Mouse (Mus musculus) erythroblast, adult 5-6 weeks (primary cell): ENCODE results near the gene AU040320. TPM values are rescaled to one million over a fixed set of nuclear protein-coding genes. Genes with fewer than 3 reads are reported as not detected.

Experiments used
- ATAC-seq: replicated peaks from 2 replicates; pipeline ENCODE4 v1.8.0; 2016; ENCODE audit warnings: moderate number of reproducible peaks, mild to moderate bottlenecking, moderate TSS enrichment, inconsistent platforms; ENCODE audit not compliant: poor library complexity, low FRiP score, severe bottlenecking
- total RNA-seq, 2 experiments: library from RNA; stranded (forward) in 1 of 2; stranded (reverse) in 1 of 2; fragments of 150-400 nt in 1 of 2; fragments of 200-764, 138-1000 nt in 1 of 2; gene quantifications; 2 replicates each; pipeline versions ENCODE4 v1.2.3 to v1.2.4; 2015 to 2017; ENCODE audit warnings: low replicate concordance in 2 of 2

The AU040320 gene
- total RNA-seq, 2 experiments from 2014 or later, result 2.7 to 5.4 TPM

GRCm38 (mm10) chr4:126842911-126843310 lies 89.6 kb downstream of the AU040320 start:
- no peak for ATAC-seq

GRCm38 (mm10) chr4:126845664-126846063 lies 92.3 kb downstream of the AU040320 start:
- ATAC-seq, result no peak

GRCm38 (mm10) chr4:126846971-126847370 lies 93.6 kb downstream of the AU040320 start:
- ATAC-seq, result no peak

GRCm38 (mm10) chr4:126850019-126850777 lies 96.9 kb downstream of the AU040320 start:
- no peak for ATAC-seq

GRCm38 (mm10) chr4:126850778-126851080 lies 97.4 kb downstream of the AU040320 start:
- no peak for ATAC-seq

GRCm38 (mm10) chr4:126852971-126853370 lies 99.6 kb downstream of the AU040320 start:
- ATAC-seq, result no peak

GRCm38 (mm10) chr4:126860268-126860986 lies 107.1 kb downstream of the AU040320 start:
- no peak for ATAC-seq

GRCm38 (mm10) chr4:126861514-126862266 lies 108.3 kb downstream of the AU040320 start:
- ATAC-seq, result no peak

GRCm38 (mm10) chr4:126868699-126869098 lies 115.4 kb downstream of the AU040320 start:
- no peak for ATAC-seq

GRCm38 (mm10) chr4:126872717-126873116 lies 119.4 kb downstream of the AU040320 start:
- no peak for ATAC-seq

- no peak for ATAC-seq
Measured at GRCm38 (mm10) chr4:126879560-126880275, 126.4 kb downstream of the AU040320 start.

GRCm38 (mm10) chr4:126883602-126884001 lies 130.3 kb downstream of the AU040320 start:
- ATAC-seq, result no peak

GRCm38 (mm10) chr4:126885953-126886352 lies 132.6 kb downstream of the AU040320 start:
- no peak for ATAC-seq

- no peak for ATAC-seq
Measured at GRCm38 (mm10) chr4:126889879-126890278, 136.5 kb downstream of the AU040320 start.

Other genes starting within 250 kb of the AU040320 start
- gene Ago4, start 220.1 kb upstream of the AU040320 start, total RNA-seq (2015; ENCODE audit: low replicate concordance), result 0.63 and 0.77 TPM in 2 replicates
- 1.1 and 1.4 TPM in 2 replicates for gene Ago4, start 220.1 kb upstream of the AU040320 start, total RNA-seq (2017; ENCODE audit: low replicate concordance)
- gene Clspn, start 196.6 kb upstream of the AU040320 start, total RNA-seq (2015; ENCODE audit: low replicate concordance), result 24.4 and 29.5 TPM in 2 replicates
- 121 and 203 TPM in 2 replicates for gene Clspn, start 196.6 kb upstream of the AU040320 start, total RNA-seq (2017; ENCODE audit: low replicate concordance)
- 1.2 TPM in 1 of 2 replicates, not detected in the other for gene 5730409E04Rik, start 143.7 kb upstream of the AU040320 start, total RNA-seq (2015; ENCODE audit: low replicate concordance)
- 0.09 TPM in 1 of 2 replicates, not detected in the other for gene 5730409E04Rik, start 143.7 kb upstream of the AU040320 start, total RNA-seq (2017; ENCODE audit: low replicate concordance)
- gene Psmb2, start 75.9 kb upstream of the AU040320 start, total RNA-seq (2015; ENCODE audit: low replicate concordance), result 54.5 and 89.0 TPM in 2 replicates
- 14.4 and 30.6 TPM in 2 replicates for gene Psmb2, start 75.9 kb upstream of the AU040320 start, total RNA-seq (2017; ENCODE audit: low replicate concordance)
- not detected in 2 replicates for gene Tfap2e, start 17.3 kb upstream of the AU040320 start, total RNA-seq (2015; ENCODE audit: low replicate concordance)
- gene Tfap2e, start 17.3 kb upstream of the AU040320 start, total RNA-seq (2017; ENCODE audit: low replicate concordance), result not detected in 2 replicates
- gene Ncdn, start 106 bp upstream of the AU040320 start, total RNA-seq (2015; ENCODE audit: low replicate concordance), result 0.96 and 1.7 TPM in 2 replicates
- 0.98 and 2.7 TPM in 2 replicates for gene Ncdn, start 106 bp upstream of the AU040320 start, total RNA-seq (2017; ENCODE audit: low replicate concordance)
- gene Zmym4, start 214.6 kb downstream of the AU040320 start, total RNA-seq (2015; ENCODE audit: low replicate concordance), result 11.7 and 12.1 TPM in 2 replicates
- 7.5 and 9.6 TPM in 2 replicates for gene Zmym4, start 214.6 kb downstream of the AU040320 start, total RNA-seq (2017; ENCODE audit: low replicate concordance)